Mouse (Mus musculus) thymus, adult 2 months (tissue): ENCODE measurements around the gene BC005537. TPM values are rescaled to one million over a fixed set of nuclear protein-coding genes. Genes with fewer than 3 reads are reported as not detected.

Experiments
- DNase-seq: peaks from one replicate; pipeline ENCODE4 v3.0.0; 2021
- H3K27ac ChIP-seq: fragments of 200-500 bp; 2 replicates; pipeline ENCODE4 v1.5.1; 2012; ENCODE audit warnings: low read length, control low read depth; ENCODE audit not compliant: control insufficient read depth, insufficient read depth
- H3K27me3 ChIP-seq: fragments of 200-500 bp; 2 replicates; pipeline ENCODE4 v1.6.1; 2012; ENCODE audit warnings: mild to moderate bottlenecking, low read length, moderate library complexity, mixed read lengths; ENCODE audit not compliant: control insufficient read depth, insufficient read depth
- H3K36me3 ChIP-seq: fragments of 200-500 bp; 2 replicates; pipeline ENCODE4 v1.6.1; 2012; ENCODE audit warnings: mild to moderate bottlenecking, low read length, moderate library complexity; ENCODE audit not compliant: control insufficient read depth, insufficient read depth
- H3K4me1 ChIP-seq: fragments of 200-500 bp; replicated peaks from 2 replicates; pipeline ENCODE4 v1.6.1; 2012; ENCODE audit warnings: low read length; ENCODE audit not compliant: control insufficient read depth, insufficient read depth
- H3K4me3 ChIP-seq: fragments of 200-500 bp; 2 replicates; pipeline ENCODE4 v1.5.1; 2012; ENCODE audit warnings: mild to moderate bottlenecking, low read length, control low read depth, moderate library complexity; ENCODE audit not compliant: control insufficient read depth, insufficient read depth
- CTCF ChIP-seq: fragments of 200-500 bp; IDR thresholded peaks from 2 replicates; pipeline ENCODE4 v1.5.1; 2012; ENCODE audit warnings: mild to moderate bottlenecking, control low read depth, low read length, moderate library complexity, borderline replicate concordance; ENCODE audit not compliant: control insufficient read depth, poor library complexity, insufficient read depth; ENCODE audit errors: extremely low read depth
- POLR2A ChIP-seq: fragments of 200-500 bp; IDR thresholded peaks from 2 replicates; pipeline ENCODE4 v1.6.1; 2012; ENCODE audit warnings: mild to moderate bottlenecking, low read length, control low read depth, moderate library complexity; ENCODE audit not compliant: control insufficient read depth, poor library complexity, insufficient read depth; ENCODE audit errors: extremely low read depth
- WGBS: fragments of 180-500 bp; shearing (Covaris S2); methylation state at CpG from one replicate; pipeline ENCODE4 v1.1.7; 2018; 5-methylcytosine and 5-hydroxymethylcytosine counted together
- polyA plus RNA-seq: library from polyadenylated mRNA; depleted of rRNA; stranded (reverse); fragments of >200 nt; gene quantifications from 2 replicates; pipeline ENCODE4 v1.2.3, GENCODE M21; 2012

The BC005537 gene
- polyA plus RNA-seq, 1 experiment = 48.8 TPM

GRCm38 (mm10) chr13:24816125-24817092 lies 15.0 kb downstream of the BC005537 start:
- Histone ChIP-seq H3K27ac (no peak overlapping the region), H3K4me1 (no peaks in the 10 kb centered on the region), H3K4me3 (no peak overlapping the region), H3K27me3 (no peaks in the 10 kb centered on the region), H3K36me3 (peaks cover 37% of the 10 kb centered on the region)
- DNase-seq = no peak
- TF ChIP-seq POLR2A (no peak), CTCF (no peak)
- 90% methylated on average over 4 of the region's 4 CpGs for WGBS

- no peak overlapping the region for H3K27ac ChIP-seq
- no peaks in the 10 kb centered on the region for H3K4me1 ChIP-seq
- no peaks in the 10 kb centered on the region for H3K27me3 ChIP-seq
- WGBS = 97% methylated on average over 1 of the region's 1 CpGs
- peaks cover 11% of the 10 kb centered on the region for H3K36me3 ChIP-seq
- TF ChIP-seq POLR2A (no peak), CTCF (no peak)
- DNase-seq = no peak
- no peak overlapping the region for H3K4me3 ChIP-seq
Observed at GRCm38 (mm10) chr13:24819931-24820330, 18.5 kb downstream of the BC005537 start.

GRCm38 (mm10) chr13:24822663-24823343 lies 21.3 kb downstream of the BC005537 start:
- H3K27me3 ChIP-seq = no peaks in the 10 kb centered on the region
- H3K27ac ChIP-seq = no peak overlapping the region
- no peaks in the 10 kb centered on the region for H3K4me1 ChIP-seq
- H3K36me3 ChIP-seq = 0 out of 2 replicates have a peak, but pooled peaks cover 6% of the 10 kb centered on the region
- TF ChIP-seq CTCF = no peak
- no peak for TF ChIP-seq POLR2A
- WGBS = 95% methylated on average over 16 of the region's 16 CpGs
- H3K4me3 ChIP-seq = no peak overlapping the region
- no peak for DNase-seq

- no peaks in the 10 kb centered on the region for H3K27me3 ChIP-seq
- H3K4me1 ChIP-seq = no peaks in the 10 kb centered on the region
- TF ChIP-seq POLR2A (no peak), CTCF (no peak)
- no peak for DNase-seq
- no peak overlapping the region for H3K27ac ChIP-seq
- 0 out of 2 replicates have a peak, but pooled peaks cover 5% of the 10 kb centered on the region for H3K36me3 ChIP-seq
- WGBS = 98% methylated on average over 4 of the region's 4 CpGs
- no peak overlapping the region for H3K4me3 ChIP-seq
Observed at GRCm38 (mm10) chr13:24824647-24825046, 23.2 kb downstream of the BC005537 start.

- no peak overlapping the region for H3K27ac ChIP-seq
- H3K36me3 ChIP-seq = no peaks in the 10 kb centered on the region
- no peak for DNase-seq
- no peak for TF ChIP-seq POLR2A
- TF ChIP-seq CTCF = no peak
- WGBS = 91% methylated on average over 4 of the region's 4 CpGs
- no peaks in the 10 kb centered on the region for H3K27me3 ChIP-seq
- H3K4me1 ChIP-seq = no peaks in the 10 kb centered on the region
- no peak overlapping the region for H3K4me3 ChIP-seq
Observed at GRCm38 (mm10) chr13:24825587-24825986, 24.1 kb downstream of the BC005537 start.

GRCm38 (mm10) chr13:24826116-24826515 lies 24.7 kb downstream of the BC005537 start:
- Histone ChIP-seq H3K4me3 (no peak overlapping the region), H3K4me1 (no peaks in the 10 kb centered on the region), H3K36me3 (no peaks in the 10 kb centered on the region), H3K27me3 (no peaks in the 10 kb centered on the region), H3K27ac (no peak overlapping the region)
- DNase-seq = no peak
- TF ChIP-seq POLR2A = no peak
- no peak for TF ChIP-seq CTCF
- WGBS = 95% methylated on average over 7 of the region's 7 CpGs
